Comparison of ENCODE assay signal across 20 mouse cellular contexts in genomic region chr7:124216921-124217320, GRCm38 (mm10).
A peak's percentile ranks its signal among the peaks of the same experiment; 100 is the strongest.
DNase-seq lines count a peak whose midpoint lies in the region; TF ChIP-seq lines count a peak whose summit lies in the region.
"Had no signal": no experiment of that assay in that cellular context is flagged by ENCODE, and none has a peak within 500 bp of the region (broad histone marks: within the 10 kb centered on the region; RNA-seq: fewer than 3 reads in every experiment).

No protein-coding gene starts in this region.

- no peaks in the 10 kb centered on the region for H3K4me1 ChIP-seq in ES-E14 (ENCODE audit: control insufficient read depth in 2 of 2, insufficient read depth in 2 of 2, low read length in 2 of 2, poor library complexity in 1 of 2)
- H3K4me1 ChIP-seq: embryonic facial prominence, embryonic 12.5 days; heart, embryonic 15.5 days had no signal

- in situ Hi-C loops in ES-E14 (cut with MboI; ENCODE audit: low sequenced_read_pairs in 2 of 2, unreplicated experiment in 2 of 2), result no loop called here

- peak; percentile 10 for DNase-seq in embryo, embryonic 10 days (ENCODE audit: low spot score)
- no peak for DNase-seq in embryo, embryonic 10.5 days (ENCODE audit: low spot score)
- DNase-seq in left cerebral cortex, adult 2 months (ENCODE audit: extremely low spot score in 1 of 2, low spot score in 2 of 2), result no peak
- no peak for DNase-seq in left cerebral cortex, adult 9 months (ENCODE audit: low spot score in 2 of 2)
- DNase-seq in ES-E14 (ENCODE audit: low read depth, low spot score), result peak; percentile 1
- DNase-seq in retina, postnatal 1 day, result peak; percentile 21
- DNase-seq in liver, result no peak
- DNase-seq: adrenal gland, postnatal 14 days; cerebellum, adult 11 months; gastrocnemius, postnatal 14 days; heart, postnatal 4 days; kidney, adult 2 months; lung, adult 18-20 months; lung, postnatal 36 days; thymus, postnatal 36 days had no signal

- intact Hi-C loops in left cerebral cortex, adult 2 months (cut with DNase I), result no loop called here

- H3K4me3 ChIP-seq in left cerebral cortex, adult 2 months, result no peak overlapping the region
- no peak overlapping the region for H3K4me3 ChIP-seq in ES-E14 (ENCODE audit: insufficient read depth in 1 of 2, low read depth in 1 of 2, low read length in 2 of 2, poor library complexity in 1 of 2, severe bottlenecking in 1 of 2)
- H3K4me3 ChIP-seq: embryonic facial prominence, embryonic 12.5 days; erythroblast, embryonic 14.5 days; forebrain, embryonic 13.5 days; heart, embryonic 15.5 days; neural tube, embryonic 12.5 days had no signal

- H3K36me3 ChIP-seq in ES-E14 (ENCODE audit: control insufficient read depth, insufficient read depth, low read length, poor library complexity, severe bottlenecking), result no peaks in the 10 kb centered on the region
- H3K36me3 ChIP-seq: embryonic facial prominence, embryonic 12.5 days; heart, embryonic 15.5 days; neural tube, embryonic 12.5 days had no signal

- peak; percentile 18; the same call in 1 of the 2 replicates for TF ChIP-seq CTCF in left cerebral cortex, adult 2 months (IDR thresholded peaks at IDR 0.05)

- no peaks in the 10 kb centered on the region for H3K9me3 ChIP-seq in ES-E14 (ENCODE audit: control insufficient read depth, insufficient read depth, low read depth, low read length)
- H3K9me3 ChIP-seq: embryonic facial prominence, embryonic 12.5 days; forebrain, embryonic 13.5 days; heart, embryonic 15.5 days; neural tube, embryonic 12.5 days had no signal

- H3K27ac ChIP-seq in left cerebral cortex, adult 2 months, result no peak overlapping the region
- no peak overlapping the region for H3K27ac ChIP-seq in ES-E14 (ENCODE audit: insufficient read depth, low read depth, low read length, poor library complexity, severe bottlenecking)
- H3K27ac ChIP-seq: embryonic facial prominence, embryonic 12.5 days; forebrain, embryonic 13.5 days; heart, embryonic 15.5 days; neural tube, embryonic 12.5 days had no signal

- no peak overlapping the region for H3K9ac ChIP-seq in ES-E14 (ENCODE audit: insufficient read depth, low read depth, low read length, poor library complexity, severe bottlenecking)
- H3K9ac ChIP-seq: embryonic facial prominence, embryonic 12.5 days; forebrain, embryonic 13.5 days; heart, embryonic 15.5 days; neural tube, embryonic 12.5 days had no signal

TF ChIP-seq in ES-E14, 5 proteins besides CTCF, POLR2A, EP300 and RAD21:
- TF ChIP-seq ZNF384 (IDR thresholded peaks at IDR 0.05; ENCODE audit: low read depth, low read length), result no peak
- TF ChIP-seq CHD2 (IDR thresholded peaks at IDR 0.05; ENCODE audit: low read depth, low read length), result no peak
- TF ChIP-seq HCFC1 (IDR thresholded peaks at IDR 0.05; ENCODE audit: borderline replicate concordance, insufficient read depth, low read length), result no peak
- no peak for TF ChIP-seq ZC3H11A (IDR thresholded peaks at IDR 0.05; ENCODE audit: borderline replicate concordance, low read depth, low read length)
- no peak for TF ChIP-seq MAFK (IDR thresholded peaks at IDR 0.05; ENCODE audit: insufficient read depth, low read depth, low read length)

Comparison
In these comparisons a context has a peak if more than half of its experiments do, and no peak if none do; other contexts are left out.
1. DNase-seq: peak in embryo, embryonic 10 days (single experiment), ES-E14 (single experiment) and retina, postnatal 1 day (single experiment); none in embryo, embryonic 10.5 days (single experiment), left cerebral cortex, adult 2 months (0 of 2), left cerebral cortex, adult 9 months (0 of 2) and liver (single experiment).